Mouse (Mus musculus) olfactory bulb, adult 2 months (tissue): ENCODE data around the gene Ston1.

ENCODE experiments used
- CTCF ChIP-seq: fragments of 200-500 bp; IDR thresholded peaks from 2 replicates; pipeline ENCODE4 v1.5.1; 2012; ENCODE audit warnings: low read depth, mild to moderate bottlenecking, low read length, moderate library complexity; ENCODE audit not compliant: insufficient read depth
- POLR2A ChIP-seq: fragments of 200-500 bp; IDR thresholded peaks from 2 replicates; pipeline ENCODE4 v1.6.1; 2012; ENCODE audit warnings: mild to moderate bottlenecking, low read depth, low read length, moderate library complexity; ENCODE audit not compliant: insufficient read depth

DNA sequence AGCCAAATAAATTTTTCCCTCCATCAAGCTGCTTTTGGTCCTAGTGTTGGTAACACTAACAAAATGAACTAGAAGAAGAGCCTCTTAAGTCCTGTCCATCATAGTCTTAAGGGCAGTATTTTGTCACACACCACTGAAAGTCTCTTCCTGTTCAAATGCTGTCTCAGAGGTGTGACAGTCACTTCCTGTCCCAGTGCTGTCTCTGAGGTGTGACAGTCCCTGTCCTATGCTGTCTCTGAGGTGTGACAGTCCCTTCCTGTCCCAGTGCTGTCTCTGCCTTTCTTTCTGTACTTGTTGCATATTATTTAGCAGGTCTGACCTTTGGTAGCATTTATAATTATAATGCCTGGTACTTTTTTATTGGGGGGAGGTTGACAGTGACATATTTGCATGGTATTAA is 103.4 kb downstream of the Ston1 start:
- TF ChIP-seq CTCF (no peak), POLR2A (no peak)
